Mouse (Mus musculus) hindbrain, embryonic 13.5 days (tissue): ENCODE data around the gene Mat2a. TPM values are rescaled to one million over a fixed set of nuclear protein-coding genes. Genes with fewer than 3 reads are reported as not detected.
A peak's percentile ranks its signal among the peaks of the same experiment; 100 is the strongest.
"Not testable (repeated sequence)": the region's sequence is repeated elsewhere in the genome, so short reads cannot be mapped to it uniquely, and the experiment has no call there.

ENCODE experiments used
- ATAC-seq: fragments of 200-750 bp; cut with Nextera tagmentation; 2 replicates; pipeline ENCODE4 v1.8.0; 2017; ENCODE audit warnings: moderate TSS enrichment; ENCODE audit not compliant: low FRiP score
- H3K27ac ChIP-seq: fragments of 300-500 bp; sonication (generic); 2 replicates; pipeline ENCODE4 v1.5.1; 2015; ENCODE audit warnings: inconsistent platforms, mild to moderate bottlenecking, moderate library complexity
- H3K27me3 ChIP-seq: fragments of 300-500 bp; sonication (generic); 2 replicates; pipeline ENCODE4 v1.6.1; 2015; ENCODE audit warnings: mild to moderate bottlenecking, inconsistent platforms
- H3K36me3 ChIP-seq: fragments of 300-500 bp; sonication (generic); 2 replicates; pipeline ENCODE4 v1.6.1; 2015; ENCODE audit warnings: mild to moderate bottlenecking, inconsistent platforms
- H3K4me1 ChIP-seq: fragments of 300-500 bp; sonication (generic); replicated peaks from 2 replicates; pipeline ENCODE4 v1.6.1; 2015; ENCODE audit warnings: inconsistent platforms
- H3K4me2 ChIP-seq: fragments of 300-500 bp; sonication (generic); 2 replicates; pipeline ENCODE4 v1.6.1; 2015; ENCODE audit warnings: inconsistent platforms, mild to moderate bottlenecking, moderate library complexity
- H3K4me3 ChIP-seq: fragments of 300-500 bp; sonication (generic); 2 replicates; pipeline ENCODE4 v1.5.1; 2015; ENCODE audit warnings: mild to moderate bottlenecking, inconsistent platforms
- H3K9ac ChIP-seq: fragments of 300-500 bp; sonication (generic); 2 replicates; pipeline ENCODE4 v1.6.1; 2015; ENCODE audit warnings: mild to moderate bottlenecking, inconsistent platforms
- H3K9me3 ChIP-seq: fragments of 300-500 bp; sonication (generic); 2 replicates; pipeline ENCODE4 v1.6.1; 2016; ENCODE audit warnings: inconsistent platforms
- WGBS: fragments of 180-500 bp; shearing (Covaris S2); methylation state at CpG from one replicate; pipeline ENCODE4 v1.1.7; 2015; 5-methylcytosine and 5-hydroxymethylcytosine counted together
- polyA plus RNA-seq: library from polyadenylated mRNA; unstranded; fragments of >200 nt; fragmentation: Nextera tagmentation; extraction: Ambion mirVana; gene quantifications from 2 replicates; pipeline ENCODE4 v1.2.1, GENCODE M21; 2015

The Mat2a gene
- polyA plus RNA-seq, 1 experiment from 2014 or later, result 388 TPM

GRCm38 (mm10) chr6:72452329-72452728, 13.0 kb upstream of the Mat2a start:
- H3K36me3 ChIP-seq, result no peaks in the 10 kb centered on the region

GRCm38 (mm10) chr6:72451778-72452177, 12.4 kb upstream of the Mat2a start:
- WGBS, result 75% methylated on average over 2 of the region's 2 CpGs
- not testable (repeated sequence) for H3K36me3 ChIP-seq, ATAC-seq, H3K27me3 ChIP-seq, H3K4me3 ChIP-seq, H3K27ac ChIP-seq, H3K9me3 ChIP-seq, H3K9ac ChIP-seq, H3K4me2 ChIP-seq
- peaks cover 13% of the 10 kb centered on the region for H3K4me1 ChIP-seq

More at GRCm38 (mm10) chr6:72452329-72452728, 13.0 kb upstream of the Mat2a start:
- no peaks in the 10 kb centered on the region for H3K9me3 ChIP-seq
- no peak overlapping the region for H3K27ac ChIP-seq
- no peak overlapping the region for H3K4me3 ChIP-seq
- H3K9ac ChIP-seq, result no peak overlapping the region
- H3K27me3 ChIP-seq, result no peaks in the 10 kb centered on the region
- no peak overlapping the region for H3K4me2 ChIP-seq
- 89% methylated on average over 2 of the region's 2 CpGs for WGBS
- H3K4me1 ChIP-seq, result peaks cover 13% of the 10 kb centered on the region
- no peak for ATAC-seq

- Histone ChIP-seq H3K36me3 (no peaks in the 10 kb centered on the region), H3K27ac (no peak overlapping the region), H3K27me3 (no peaks in the 10 kb centered on the region), H3K9ac (no peak overlapping the region), H3K4me2 (no peak overlapping the region), H3K4me1 (no peaks in the 10 kb centered on the region), H3K9me3 (no peaks in the 10 kb centered on the region), H3K4me3 (no peak overlapping the region)
- no peak for ATAC-seq
- WGBS, result 90% methylated on average over 2 of the region's 2 CpGs
Measured at GRCm38 (mm10) chr6:72447487-72447886, 8.1 kb upstream of the Mat2a start.

DNA sequence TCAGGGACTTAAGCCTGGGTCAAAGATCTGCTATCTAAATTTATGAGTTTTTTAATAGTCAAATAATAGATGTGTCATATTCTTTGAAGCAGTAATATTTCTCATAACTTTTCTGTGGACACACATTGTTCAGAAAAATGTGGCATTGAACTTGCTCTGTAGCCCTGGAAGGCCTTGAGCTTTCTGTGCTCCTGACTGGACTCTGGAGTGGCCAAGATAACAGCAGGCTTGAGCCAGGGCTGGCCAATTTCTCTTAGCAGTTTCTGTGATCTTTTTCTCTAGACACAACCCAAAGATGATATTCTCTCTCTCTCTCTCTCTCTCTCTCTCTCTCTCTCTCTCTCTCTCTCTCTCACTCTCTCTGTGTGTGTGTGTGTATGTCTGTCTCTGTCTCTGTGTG, 5.7 kb upstream of the Mat2a start:
- Histone ChIP-seq H3K4me3 (no peak overlapping the region), H3K4me2 (no peak overlapping the region), H3K4me1 (peaks cover 18% of the 10 kb centered on the region), H3K9me3 (no peaks in the 10 kb centered on the region), H3K27me3 (no peaks in the 10 kb centered on the region), H3K9ac (no peak overlapping the region), H3K27ac (no peak overlapping the region), H3K36me3 (no peaks in the 10 kb centered on the region)
- ATAC-seq, result no peak

DNA sequence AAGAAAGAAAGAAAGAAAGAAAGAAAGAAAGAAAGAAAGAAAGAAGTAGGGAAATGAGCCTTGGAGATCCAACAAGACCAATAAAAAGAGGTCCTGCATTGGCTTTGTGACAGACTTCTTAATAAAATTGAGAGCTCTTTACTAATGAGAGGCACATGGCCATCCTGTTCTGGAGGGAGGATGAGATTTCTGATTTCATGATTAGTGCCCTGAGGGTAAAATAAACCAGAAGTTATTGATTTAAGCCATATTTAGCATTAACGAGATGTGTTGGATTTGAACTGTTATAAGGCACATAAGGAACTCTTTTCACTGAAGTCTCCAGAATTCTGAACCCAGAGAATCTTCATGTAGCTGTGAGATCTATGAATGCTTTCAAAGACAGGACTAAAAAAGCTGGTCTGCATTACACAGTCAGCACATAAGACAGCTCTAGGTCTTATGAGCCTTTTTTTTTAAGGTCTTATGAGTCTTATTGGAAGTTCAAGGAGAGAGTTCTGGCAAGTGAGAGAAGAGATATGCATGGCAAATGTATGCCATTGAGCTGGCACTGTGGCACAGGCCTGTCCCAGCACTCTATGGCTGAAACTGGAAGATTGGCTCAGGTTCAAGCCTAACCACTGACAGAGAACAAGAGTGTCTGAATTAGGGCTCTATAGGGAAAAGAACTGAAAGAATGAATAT, 3.7 kb upstream of the Mat2a start:
- H3K9ac ChIP-seq, result no peak overlapping the region
- H3K36me3 ChIP-seq, result no peaks in the 10 kb centered on the region
- H3K4me2 ChIP-seq, result no peak overlapping the region
- WGBS, result 83% methylated on average over 1 of the region's 1 CpGs
- ATAC-seq, result no peak
- no peak overlapping the region for H3K4me3 ChIP-seq
- no peaks in the 10 kb centered on the region for H3K27me3 ChIP-seq
- no peaks in the 10 kb centered on the region for H3K9me3 ChIP-seq
- no peak overlapping the region for H3K27ac ChIP-seq
- peaks cover 21% of the 10 kb centered on the region for H3K4me1 ChIP-seq

DNA sequence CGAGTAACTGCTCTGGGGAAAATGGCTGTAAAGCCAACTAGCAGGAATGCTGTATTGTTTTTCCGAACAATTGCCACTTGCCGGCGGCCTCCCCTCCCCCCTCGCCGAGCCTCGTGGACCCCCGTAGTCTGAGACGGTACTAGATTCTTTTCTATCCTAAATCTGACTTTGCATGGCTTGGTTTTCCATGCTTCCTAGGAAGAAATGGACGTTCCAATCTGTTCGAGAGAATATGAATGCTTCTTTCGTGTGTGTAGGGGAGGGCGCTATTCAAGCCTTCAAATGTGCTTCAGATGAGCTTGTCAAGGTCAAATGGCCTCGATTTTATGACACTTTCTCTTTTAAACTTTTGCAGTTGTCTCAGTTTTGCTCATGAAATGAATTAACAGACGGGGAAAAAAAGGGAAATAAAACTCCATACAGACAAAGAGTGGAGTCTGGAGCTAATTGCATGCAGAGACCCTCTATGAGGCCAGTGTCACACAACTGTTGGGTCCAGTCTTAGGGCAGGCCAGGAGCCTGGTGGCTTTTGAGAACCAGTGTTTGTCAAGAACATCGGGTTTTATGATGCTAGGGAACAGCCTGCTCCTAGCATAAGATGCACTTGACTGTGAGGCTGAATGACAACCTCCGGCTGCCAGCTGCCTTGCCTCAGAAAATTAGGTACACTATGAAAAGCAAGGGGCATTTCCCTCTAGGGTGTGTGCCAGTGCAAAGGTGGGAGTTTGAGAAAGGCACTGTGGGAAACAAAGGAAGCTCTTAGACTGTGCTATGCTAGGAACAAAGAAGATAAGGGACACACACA, 1.0 kb upstream of the Mat2a start:
- Histone ChIP-seq H3K27me3 (no peaks in the 10 kb centered on the region), H3K27ac (peak overlapping the region; percentile 100), H3K4me1 (peaks cover 46% of the 10 kb centered on the region), H3K4me3 (peak overlapping the region; percentile 98), H3K36me3 (peaks cover 20% of the 10 kb centered on the region), H3K9me3 (no peaks in the 10 kb centered on the region), H3K9ac (peak overlapping the region; percentile 100), H3K4me2 (peak overlapping the region; percentile 97)
- 7% methylated on average over 17 of the region's 17 CpGs for WGBS
- no peak for ATAC-seq

GRCm38 (mm10) chr6:72438862-72439354, 450 bp downstream of the Mat2a start:
- Histone ChIP-seq H3K4me3 (peak overlapping the region; percentile 98), H3K4me2 (peak overlapping the region; percentile 97), H3K9ac (peak overlapping the region; percentile 100), H3K36me3 (peaks cover 34% of the 10 kb centered on the region), H3K9me3 (no peaks in the 10 kb centered on the region), H3K27me3 (no peaks in the 10 kb centered on the region), H3K27ac (peak overlapping the region; percentile 100), H3K4me1 (peaks cover 50% of the 10 kb centered on the region)
- peak; percentile 29 for ATAC-seq
- WGBS, result under 1% methylated on average over 56 of the region's 57 CpGs

DNA sequence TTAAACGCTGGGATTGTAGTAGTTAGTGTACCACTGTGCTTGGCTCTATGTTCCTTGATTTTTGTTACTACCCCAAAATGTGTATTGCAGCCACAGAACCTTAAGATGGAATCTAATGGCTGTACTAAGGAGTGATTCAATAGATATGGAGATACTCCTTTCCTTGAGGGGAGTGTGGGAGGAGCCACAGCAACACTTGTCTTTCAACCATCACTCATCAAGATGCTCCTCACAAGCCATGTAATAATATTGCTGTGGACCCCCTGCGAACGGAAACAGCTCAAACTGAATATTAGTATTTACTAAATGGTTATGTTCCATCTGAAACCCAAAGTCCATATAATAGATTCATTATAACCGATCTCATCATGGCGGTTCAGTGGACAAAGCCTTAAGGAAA, 1.1 kb downstream of the Mat2a start:
- Histone ChIP-seq H3K9ac (peak overlapping the region; percentile 100), H3K4me1 (peaks cover 50% of the 10 kb centered on the region), H3K27me3 (no peaks in the 10 kb centered on the region), H3K9me3 (no peaks in the 10 kb centered on the region), H3K4me3 (peak overlapping the region; percentile 98), H3K4me2 (peak overlapping the region; percentile 97), H3K36me3 (peaks cover 41% of the 10 kb centered on the region), H3K27ac (peak overlapping the region; percentile 100; the same call in 1 of the 2 replicates)
- 3% methylated on average over 5 of the region's 5 CpGs for WGBS
- no peak for ATAC-seq

GRCm38 (mm10) chr6:72432153-72432552, 7.2 kb downstream of the Mat2a start:
- no peak overlapping the region for H3K9ac ChIP-seq
- no peak for ATAC-seq
- WGBS, result 85% methylated on average over 2 of the region's 2 CpGs
- H3K4me3 ChIP-seq, result no peak overlapping the region
- peaks cover 86% of the 10 kb centered on the region for H3K36me3 ChIP-seq
- H3K27ac ChIP-seq, result 0 out of 2 replicates have a peak overlapping the region, but pooled peaks have one; percentile 23
- no peaks in the 10 kb centered on the region for H3K27me3 ChIP-seq
- H3K4me2 ChIP-seq, result no peak overlapping the region
- H3K9me3 ChIP-seq, result no peaks in the 10 kb centered on the region
- H3K4me1 ChIP-seq, result peaks cover 26% of the 10 kb centered on the region

DNA sequence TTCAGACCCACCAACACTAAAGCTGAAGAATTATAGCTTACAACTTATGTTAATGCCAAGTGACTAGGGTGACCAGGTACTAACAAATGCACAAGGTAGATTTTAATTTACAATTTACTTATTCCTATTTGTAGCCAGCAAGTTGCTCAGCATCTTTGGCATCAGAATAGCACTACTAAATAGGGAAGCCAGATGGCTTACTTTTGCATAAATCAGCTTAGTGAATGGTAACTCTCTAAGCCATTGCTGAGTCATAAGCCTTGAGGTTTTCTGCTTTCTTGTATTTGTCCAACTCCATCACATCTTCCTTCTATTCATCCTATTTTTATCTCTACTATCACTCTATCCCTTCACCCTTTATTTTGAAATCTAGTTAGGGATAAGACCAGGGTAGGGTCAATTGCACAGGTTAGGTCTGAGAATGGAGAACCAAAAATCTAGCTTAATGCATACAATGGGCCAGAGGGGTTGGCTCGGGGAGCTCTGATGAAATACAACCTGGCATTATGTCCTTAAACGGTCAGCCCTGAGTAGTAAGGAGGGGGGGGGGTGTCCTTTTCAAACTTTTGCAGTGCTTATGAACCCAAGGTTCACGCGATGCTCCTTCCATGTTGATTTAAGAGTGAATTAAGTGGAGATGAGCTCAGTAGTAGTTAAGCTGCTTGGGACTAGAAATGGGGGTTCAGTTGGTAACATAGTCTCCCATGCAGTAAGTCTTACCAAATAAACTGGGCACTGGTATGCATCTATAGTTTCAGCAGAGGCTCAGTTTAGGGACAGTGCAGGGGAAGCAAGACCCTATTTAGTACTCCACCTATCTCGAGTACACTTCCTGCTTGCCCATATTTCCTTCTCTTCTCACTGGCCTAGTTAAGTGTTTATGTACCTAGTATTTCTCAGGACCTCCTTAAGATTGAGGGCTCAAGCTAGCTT, 8.1 kb downstream of the Mat2a start:
- Histone ChIP-seq H3K9me3 (no peaks in the 10 kb centered on the region), H3K4me1 (peaks cover 17% of the 10 kb centered on the region), H3K9ac (no peak overlapping the region), H3K27me3 (no peaks in the 10 kb centered on the region), H3K4me2 (no peak overlapping the region), H3K27ac (peak overlapping the region; percentile 35; the same call in 1 of the 2 replicates), H3K4me3 (no peak overlapping the region), H3K36me3 (peaks cover 85% of the 10 kb centered on the region)
- 40% methylated on average over 5 of the region's 5 CpGs for WGBS
- ATAC-seq, result peak; percentile 28; the same call in 1 of the 2 replicates

- ATAC-seq, result no peak
- Histone ChIP-seq H3K9me3 (no peaks in the 10 kb centered on the region), H3K4me1 (peaks cover 4% of the 10 kb centered on the region; the same call in 1 of the 2 replicates), H3K36me3 (peaks cover 85% of the 10 kb centered on the region), H3K27ac (no peak overlapping the region), H3K4me3 (no peak overlapping the region), H3K4me2 (no peak overlapping the region), H3K27me3 (no peaks in the 10 kb centered on the region), H3K9ac (no peak overlapping the region)
- WGBS, result 92% methylated on average over 21 of the region's 21 CpGs
Measured at GRCm38 (mm10) chr6:72429061-72429842, 10.1 kb downstream of the Mat2a start.
